Mouse (Mus musculus) thymus, postnatal 10 days (tissue): ENCODE data around the gene Rhcg.

ENCODE experiments used
- DNase-seq, 2 experiments: peaks; one replicate each; pipeline ENCODE4 v3.0.0; 2021; ENCODE audit warnings: low spot score in 2 of 2

Gene Rhcg

GRCm38 (mm10) chr7:79617418-79617817 is at the start of gene Rhcg:
Gene Rhcg (minus strand): TSS chr7:79617657.
- DNase-seq = no peak

GRCm38 (mm10) chr7:79666690-79667089 is 49.2 kb upstream of the Rhcg start:
- DNase-seq = no peak

- DNase-seq = no peak
Observed at GRCm38 (mm10) chr7:79661253-79661890, 43.9 kb upstream of the Rhcg start.

DNA sequence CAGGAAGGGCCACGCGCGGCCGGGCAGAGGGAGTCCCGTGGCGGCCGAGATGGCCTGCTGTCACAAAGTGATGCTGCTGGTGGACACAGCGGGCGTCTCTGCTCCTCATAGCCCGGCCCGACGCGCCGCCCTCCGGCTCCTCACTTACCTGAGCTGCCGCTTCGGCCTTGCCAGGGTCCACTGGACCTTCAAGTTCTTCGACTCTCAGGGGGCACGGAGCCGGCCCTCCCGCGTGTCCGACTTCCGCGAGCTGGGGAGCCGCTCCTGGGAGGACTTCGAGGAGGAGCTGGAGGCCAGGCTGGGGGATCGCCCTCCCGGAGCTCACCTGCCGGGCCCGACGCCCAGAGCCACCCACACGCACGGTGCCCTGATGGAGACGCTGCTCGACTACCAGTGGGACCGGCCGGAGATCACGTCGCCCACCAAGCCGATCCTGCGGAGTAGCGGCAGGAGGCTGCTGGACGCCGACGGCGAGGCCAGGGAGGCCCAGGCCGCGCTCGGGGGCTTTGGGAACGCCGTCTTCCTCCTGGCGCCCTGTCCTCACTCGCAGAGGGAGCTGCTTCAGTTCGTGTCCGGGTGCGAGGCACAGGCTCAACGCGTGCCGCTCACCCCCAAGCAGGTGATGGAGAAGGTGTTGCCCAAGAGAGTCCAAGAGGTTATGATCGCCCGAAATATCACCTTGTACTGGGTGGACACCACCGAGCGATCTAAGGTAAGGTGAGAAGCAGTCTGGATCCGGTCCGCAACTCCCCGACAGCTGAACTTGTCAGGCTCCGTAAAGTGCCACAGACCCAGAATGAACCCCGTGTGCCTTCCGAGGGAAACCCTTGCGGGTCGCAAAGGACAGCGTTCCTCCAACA is 43.1 kb upstream of the Rhcg start:
- DNase-seq = peak in 1 of 2 experiments; percentile 27

GRCm38 (mm10) chr7:79659578-79660290 is 42.3 kb upstream of the Rhcg start, which contains the start of gene Ticrr:
Gene Ticrr (plus strand): TSS chr7:79660196.
- peak; percentile 97 for DNase-seq

DNA sequence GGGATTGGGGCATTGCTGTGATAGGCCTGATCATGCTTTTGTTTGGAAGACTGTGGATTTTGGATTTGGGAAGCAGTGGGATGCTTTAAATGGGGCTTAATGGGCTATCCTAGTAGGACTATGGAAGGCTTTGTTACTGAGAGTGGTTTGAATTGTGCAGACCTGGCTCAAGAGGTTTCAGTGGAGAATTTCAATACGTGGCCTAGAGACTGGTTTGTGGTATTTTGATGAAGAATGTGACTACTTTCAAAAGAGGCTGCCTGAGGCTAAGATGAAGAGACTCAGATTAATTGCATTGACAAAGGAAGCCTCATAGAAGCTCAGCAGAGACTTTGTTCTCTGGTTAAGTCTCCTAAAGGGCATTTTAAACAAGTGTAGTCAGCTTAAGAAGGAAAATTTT is 37.1 kb upstream of the Rhcg start:
- no peak for DNase-seq

- no peak for DNase-seq
Observed at GRCm38 (mm10) chr7:79654185-79654584, 36.7 kb upstream of the Rhcg start.

GRCm38 (mm10) chr7:79649005-79649404 is 31.5 kb upstream of the Rhcg start:
- DNase-seq = peak in 1 of 2 experiments; percentile 44

- no peak for DNase-seq
Observed at GRCm38 (mm10) chr7:79647233-79647632, 29.8 kb upstream of the Rhcg start.

- no peak for DNase-seq
Observed at GRCm38 (mm10) chr7:79631773-79632348, 14.4 kb upstream of the Rhcg start.

DNA sequence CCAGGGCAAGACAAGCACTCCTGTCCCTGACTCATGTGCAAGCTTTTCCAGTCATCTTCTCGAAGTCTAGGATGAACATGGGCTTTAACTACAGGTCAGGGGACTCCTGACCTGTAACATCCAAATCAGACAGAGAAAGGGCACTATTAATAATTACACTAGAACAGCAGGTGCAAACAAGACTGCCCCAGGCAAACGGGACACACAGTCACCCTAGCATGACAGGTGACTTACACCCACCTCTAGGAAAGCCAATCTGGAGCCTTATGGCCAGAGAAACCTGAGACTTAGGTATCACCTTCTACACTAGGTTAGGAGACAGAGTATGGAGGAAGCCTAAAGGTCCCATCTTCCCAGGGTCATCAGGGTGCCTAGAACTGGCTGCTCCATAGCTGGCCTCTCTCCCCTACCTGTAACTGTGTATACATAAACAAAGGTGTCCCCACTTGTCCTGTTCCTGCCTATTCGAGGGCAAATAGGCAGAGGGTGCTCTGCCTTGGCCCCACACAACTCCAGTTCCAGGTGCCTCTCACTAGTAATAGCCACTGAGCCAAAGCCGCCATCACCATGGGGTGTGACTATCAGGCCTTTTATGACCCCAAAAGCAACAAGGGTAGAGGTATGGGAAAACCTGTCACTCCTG is 10.9 kb upstream of the Rhcg start:
- DNase-seq = no peak

DNA sequence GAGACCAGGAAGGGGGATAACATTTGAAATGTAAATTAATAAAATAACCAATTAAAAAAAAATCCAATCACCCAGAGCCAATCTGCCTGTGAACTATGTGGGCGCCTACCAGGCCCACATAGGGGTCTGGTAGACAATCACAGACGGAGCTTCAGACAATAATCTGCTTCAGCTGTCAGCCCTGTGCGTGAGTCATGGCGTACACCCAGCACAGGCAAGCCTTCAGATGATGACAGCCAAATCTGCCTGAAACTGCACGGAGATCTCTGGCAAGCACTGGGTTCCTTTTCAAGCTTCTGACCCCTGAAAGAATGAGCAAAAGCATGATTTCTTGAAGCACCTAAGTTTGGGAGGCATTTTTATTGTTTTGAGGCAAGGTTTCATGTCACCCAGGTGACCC is 8.7 kb upstream of the Rhcg start:
- no peak for DNase-seq

DNA sequence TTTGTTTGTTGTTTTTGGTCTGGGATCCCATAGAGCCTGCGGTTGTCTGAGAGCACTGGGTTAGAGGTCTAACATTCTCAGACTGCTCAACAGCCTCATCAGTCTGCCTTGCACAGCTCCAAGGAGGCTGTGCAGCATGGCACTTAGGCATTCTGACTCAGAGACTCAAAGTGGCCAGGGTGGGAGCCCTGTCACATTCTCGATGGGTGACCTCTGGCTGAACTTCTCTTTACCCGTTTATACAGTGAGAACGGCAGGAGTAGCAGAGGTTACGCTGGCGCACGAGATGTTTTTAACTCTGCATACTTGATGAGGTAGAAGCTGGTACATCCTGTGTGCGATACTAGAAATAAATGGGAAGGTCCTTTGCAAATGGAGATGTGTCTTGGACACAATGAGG is 5.6 kb upstream of the Rhcg start:
- no peak for DNase-seq

DNA sequence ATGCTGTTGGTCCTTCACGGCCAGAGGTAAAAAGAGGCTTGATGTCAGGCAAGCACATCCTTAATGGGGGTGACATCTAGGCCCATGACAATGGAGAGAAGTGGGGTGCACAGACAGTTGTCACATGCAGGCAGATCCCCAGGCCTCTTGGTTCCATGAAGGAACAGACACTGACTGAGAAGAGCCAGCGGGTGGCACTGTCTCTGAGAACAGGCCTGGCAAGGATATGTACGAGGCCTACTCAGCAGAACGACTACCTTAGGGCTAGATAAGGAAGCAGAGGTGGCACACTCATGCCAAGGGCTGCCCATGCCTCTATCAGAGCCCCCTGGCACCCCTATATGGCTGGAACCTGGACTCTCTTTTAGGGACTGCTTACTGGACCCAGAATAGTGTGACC is 2.0 kb upstream of the Rhcg start:
- no peak for DNase-seq

GRCm38 (mm10) chr7:79615941-79616340 is 1.5 kb downstream of the Rhcg start:
- no peak for DNase-seq

- DNase-seq = no peak
Observed at GRCm38 (mm10) chr7:79615008-79615407, 2.4 kb downstream of the Rhcg start.

- DNase-seq = no peak
Observed at GRCm38 (mm10) chr7:79613314-79613713, 4.1 kb downstream of the Rhcg start.

GRCm38 (mm10) chr7:79612783-79613182 is 4.7 kb downstream of the Rhcg start:
- peak in 1 of 2 experiments; percentile 64 for DNase-seq

DNA sequence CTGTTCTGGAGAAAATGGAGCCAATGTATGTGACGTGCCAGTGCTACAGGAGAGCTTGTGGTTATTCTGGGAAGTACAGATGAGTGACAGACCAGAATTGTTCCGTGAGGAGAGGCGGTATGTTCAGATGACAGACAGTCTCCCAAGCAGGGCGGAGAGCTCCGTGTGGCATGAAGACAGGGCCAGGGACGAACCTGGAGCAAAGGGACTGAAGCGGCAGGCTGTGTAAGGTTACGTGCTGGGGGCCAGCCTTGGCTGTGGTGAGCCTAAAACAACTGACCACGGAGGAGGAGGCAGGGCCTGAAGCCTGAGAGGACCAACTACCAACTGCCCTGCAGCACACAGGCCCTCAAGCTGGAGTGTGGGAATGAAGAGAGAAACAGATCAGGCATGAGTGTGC is 5.6 kb downstream of the Rhcg start:
- no peak for DNase-seq

DNA sequence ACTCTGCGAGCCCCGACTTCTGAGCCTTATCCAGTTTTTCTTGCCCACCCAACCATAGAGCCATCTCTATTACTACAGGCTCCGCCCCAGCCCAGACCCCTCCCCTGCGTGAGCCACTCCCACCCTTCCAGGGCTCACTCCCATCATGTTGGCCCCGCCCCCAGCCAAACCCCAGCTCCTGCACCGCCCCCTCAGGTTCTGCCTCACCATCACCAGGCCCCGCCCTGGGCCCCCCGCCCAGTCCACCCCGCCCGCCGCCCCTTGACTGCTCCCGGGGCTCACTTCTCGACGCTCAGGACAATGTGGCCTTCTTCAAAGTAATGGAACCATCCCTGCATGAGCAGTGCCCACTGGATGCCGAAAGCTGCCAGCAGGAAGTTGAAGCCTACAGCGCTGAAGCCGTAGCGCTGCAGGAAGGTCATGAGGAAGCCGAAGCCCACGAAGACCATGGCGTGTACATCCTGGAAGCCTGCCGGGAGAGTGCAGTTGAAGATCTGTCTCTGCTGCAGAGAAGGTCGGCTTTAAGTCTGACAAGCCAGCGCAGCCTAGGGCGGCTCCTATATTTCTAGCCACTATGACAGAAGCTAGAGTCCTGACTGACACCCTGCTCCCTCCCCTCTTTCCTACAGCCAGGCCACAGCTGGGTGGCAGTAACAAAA is 10.1 kb downstream of the Rhcg start:
- DNase-seq = peak in 1 of 2 experiments; percentile 31

GRCm38 (mm10) chr7:79606766-79607165 is 10.7 kb downstream of the Rhcg start:
- DNase-seq = no peak
